Comparison of ENCODE assay signal across 9 mouse cellular contexts in genomic region chr15:36924171-36924570, GRCm38 (mm10).
A peak's percentile ranks its signal among the peaks of the same experiment; 100 is the strongest.
DNase-seq lines count a peak whose midpoint lies in the region; ATAC-seq lines count a peak whose summit lies in the region.
"Had no signal": no experiment of that assay in that cellular context is flagged by ENCODE, and none has a peak within 500 bp of the region (broad histone marks: within the 10 kb centered on the region; RNA-seq: fewer than 3 reads in every experiment).

No protein-coding gene starts in this region.

- H3K4me3 ChIP-seq in megakaryocyte, embryonic 14.5 days (replicated peaks), result peak overlapping the region; percentile 12

- ATAC-seq in megakaryocyte, adult 5-6 weeks (ENCODE audit: poor library complexity, severe bottlenecking), result no peak

- peaks cover 62% of the 10 kb centered on the region for H3K4me1 ChIP-seq in megakaryocyte, embryonic 14.5 days

- H3K9me3 ChIP-seq in megakaryocyte, embryonic 14.5 days, result peaks cover 5% of the 10 kb centered on the region
- H3K9me3 ChIP-seq: G1E had no signal

- intact Hi-C loops in gastrocnemius, postnatal 14 days (cut with DNase I; ENCODE audit: low total_unique reads), result no loop called here

- DNase-seq in cerebellum, postnatal 25 days, result peak; percentile 81 to 90
- DNase-seq in kidney, postnatal 4 days, result peak; percentile 51 to 63
- DNase-seq in testis, postnatal 14 days (ENCODE audit: low spot score), result peak; percentile 62
- DNase-seq in layer of hippocampus, adult 18-20 months (ENCODE audit: low spot score in 2 of 2), result no peak
- DNase-seq in c-Kit-positive CD71-positive TER-119-positive erythroid progenitor cells, embryonic 14.5 days (ENCODE audit: low spot score), result no peak
- no peak for DNase-seq in gastrocnemius, postnatal 14 days

- no peaks in the 10 kb centered on the region for H3K36me3 ChIP-seq in megakaryocyte, embryonic 14.5 days (replicated peaks; ENCODE audit: low read length)
- H3K36me3 ChIP-seq: G1E had no signal

- peaks cover 23% of the 10 kb centered on the region for H3K27me3 ChIP-seq in megakaryocyte, embryonic 14.5 days (replicated peaks)

Comparison
In these comparisons a context has a peak if more than half of its experiments do, and no peak if none do; other contexts are left out.
1. DNase-seq: peak in cerebellum, postnatal 25 days (2 of 2), kidney, postnatal 4 days (2 of 2) and testis, postnatal 14 days (single experiment); none in layer of hippocampus, adult 18-20 months (0 of 2), c-Kit-positive CD71-positive TER-119-positive erythroid progenitor cells, embryonic 14.5 days (single experiment) and gastrocnemius, postnatal 14 days (single experiment).